Mouse (Mus musculus): Measurements from ENCODE around the gene Cyth3.

DNA sequence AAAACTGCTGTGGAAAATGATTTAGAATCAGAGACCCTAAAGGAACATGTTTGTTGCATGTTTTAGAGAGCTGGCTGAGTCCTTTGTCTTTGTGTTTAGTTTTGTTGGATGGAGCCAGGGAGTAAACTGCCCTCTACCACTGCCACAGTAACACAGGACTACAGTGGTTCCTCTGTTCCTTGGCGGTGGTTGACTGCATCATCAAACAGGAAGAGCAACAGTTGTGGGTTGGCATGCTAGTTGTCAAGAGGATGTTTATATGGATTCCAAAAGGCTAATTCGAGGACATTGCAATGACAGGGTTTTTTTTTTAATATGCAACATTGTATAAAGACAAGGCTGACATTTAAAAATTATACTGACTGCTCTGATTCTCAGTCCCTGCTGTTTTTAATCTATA lies 47.6 kb downstream of the Cyth3 start:
- TF ChIP-seq CTCF (IDR thresholded peaks at IDR 0.05; ENCODE audit: borderline replicate concordance, insufficient read depth, low read depth, low read length): no peak
- TF ChIP-seq POLR2A (IDR thresholded peaks at IDR 0.05; ENCODE audit: borderline replicate concordance, insufficient read depth, low read length): no peak

Measured in cerebellum, adult 2 months (tissue).